In the genomic region with DNA sequence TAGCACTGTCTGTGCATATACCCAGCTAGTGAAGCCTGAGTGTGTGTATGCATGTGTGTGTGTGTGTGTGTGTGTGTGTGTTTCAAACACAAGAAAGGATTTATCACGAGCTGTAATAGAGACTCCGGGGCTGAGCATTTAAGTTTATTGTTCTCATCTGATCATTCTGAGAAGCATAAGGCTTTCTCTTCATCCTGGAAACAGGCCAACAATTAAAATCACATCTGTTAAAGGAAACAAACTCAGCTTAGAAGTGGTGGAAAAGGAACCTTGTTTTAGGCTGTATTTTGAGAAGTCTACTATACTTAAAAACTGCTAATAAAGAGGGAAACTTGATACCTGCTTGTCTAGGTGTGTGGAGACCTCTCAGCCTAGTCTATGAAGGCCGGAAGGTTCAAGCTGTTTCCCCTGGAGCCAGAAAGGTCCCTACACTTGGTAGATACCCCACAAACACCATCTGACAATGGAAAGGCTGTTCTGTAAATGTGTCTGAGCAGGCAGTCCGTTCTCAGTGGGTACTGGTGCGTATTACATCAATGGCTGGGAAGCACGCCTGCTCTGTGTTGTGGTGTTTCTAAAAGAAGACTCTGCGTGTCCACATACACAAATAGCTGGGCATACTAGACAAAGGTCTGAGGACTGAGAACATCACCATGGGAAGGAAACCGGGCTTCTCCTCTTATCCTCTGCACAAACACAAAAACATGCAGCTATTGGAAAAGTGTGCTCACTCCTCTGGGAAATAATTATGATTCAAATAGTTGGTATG, we compare ENCODE assay signal across 7 mouse cellular contexts.
DNase-seq lines count a peak whose midpoint lies in the region; ATAC-seq and TF ChIP-seq lines count a peak whose summit lies in the region.

No protein-coding gene starts in this region.

- 38% methylated on average over 8 of the region's 8 CpGs for WGBS in lung, postnatal 0 days
- 47% methylated on average over 8 of the region's 8 CpGs for WGBS in forebrain, embryonic 13.5 days
- 53% methylated on average over 8 of the region's 8 CpGs for WGBS in hindbrain, embryonic 14.5 days
- WGBS in stomach, embryonic 15.5 days: 33% methylated on average over 8 of the region's 8 CpGs

- no peaks in the 10 kb centered on the region for H3K27me3 ChIP-seq in lung, postnatal 0 days (replicated peaks; ENCODE audit: insufficient read depth, low read length)
- H3K27me3 ChIP-seq in forebrain, embryonic 13.5 days: no peaks in the 10 kb centered on the region
- H3K27me3 ChIP-seq in hindbrain, embryonic 14.5 days (ENCODE audit: control insufficient read depth, insufficient read depth, low read length): no peaks in the 10 kb centered on the region
- H3K27me3 ChIP-seq in stomach, embryonic 15.5 days (replicated peaks): no peaks in the 10 kb centered on the region

- no peak overlapping the region for H3K9ac ChIP-seq in lung, postnatal 0 days (replicated peaks; ENCODE audit: low read depth)
- H3K9ac ChIP-seq in forebrain, embryonic 13.5 days: no peak overlapping the region
- no peak overlapping the region for H3K9ac ChIP-seq in hindbrain, embryonic 14.5 days
- no peak overlapping the region for H3K9ac ChIP-seq in stomach, embryonic 15.5 days

- no peak for TF ChIP-seq EP300 in lung, postnatal 0 days (IDR thresholded peaks at IDR 0.05)

- no peak for TF ChIP-seq CTCF in lung, postnatal 0 days (IDR thresholded peaks at IDR 0.05)
- TF ChIP-seq CTCF in left cerebral cortex, adult 2 months (IDR thresholded peaks at IDR 0.05): no peak

- 0 out of 2 replicates have a peak, but pooled peaks cover 3% of the 10 kb centered on the region for H3K4me1 ChIP-seq in lung, postnatal 0 days (ENCODE audit: insufficient read depth, low read depth, low read length)
- H3K4me1 ChIP-seq in forebrain, embryonic 13.5 days: peaks cover 30% of the 10 kb centered on the region
- peaks cover 30% of the 10 kb centered on the region for H3K4me1 ChIP-seq in hindbrain, embryonic 14.5 days (replicated peaks; ENCODE audit: control insufficient read depth, insufficient read depth, low read length)
- H3K4me1 ChIP-seq in stomach, embryonic 15.5 days: peaks cover 21% of the 10 kb centered on the region

- H3K27ac ChIP-seq in lung, postnatal 0 days (ENCODE audit: low read length): peak overlapping the region; percentile 71
- H3K27ac ChIP-seq in forebrain, embryonic 13.5 days: 0 out of 2 replicates have a peak overlapping the region, but pooled peaks have one; percentile 10
- peak overlapping the region; percentile 62 for H3K27ac ChIP-seq in hindbrain, embryonic 14.5 days
- peak overlapping the region; percentile 92 for H3K27ac ChIP-seq in stomach, embryonic 15.5 days
- H3K27ac ChIP-seq in left cerebral cortex, adult 2 months: no peak overlapping the region

- intact Hi-C loops in left cerebral cortex, adult 2 months (cut with DNase I): no loop called here

- no peaks in the 10 kb centered on the region for H3K9me3 ChIP-seq in lung, postnatal 0 days (ENCODE audit: low read length)
- H3K9me3 ChIP-seq in forebrain, embryonic 13.5 days (replicated peaks): no peaks in the 10 kb centered on the region
- no peaks in the 10 kb centered on the region for H3K9me3 ChIP-seq in hindbrain, embryonic 14.5 days (ENCODE audit: control insufficient read depth, low read length)
- H3K9me3 ChIP-seq in stomach, embryonic 15.5 days: no peaks in the 10 kb centered on the region

- no peak overlapping the region for H3K4me3 ChIP-seq in lung, postnatal 0 days (ENCODE audit: low read depth, low read length)
- no peak overlapping the region for H3K4me3 ChIP-seq in forebrain, embryonic 13.5 days
- no peak overlapping the region for H3K4me3 ChIP-seq in hindbrain, embryonic 14.5 days (replicated peaks; ENCODE audit: low read length)
- H3K4me3 ChIP-seq in stomach, embryonic 15.5 days (replicated peaks): no peak overlapping the region
- no peak overlapping the region for H3K4me3 ChIP-seq in left cerebral cortex, adult 2 months

- peak; percentile 32 for DNase-seq in lung, postnatal 0 days (ENCODE audit: low spot score)
- no peak for DNase-seq in lung, postnatal 25 days (ENCODE audit: low spot score)
- DNase-seq in hindbrain, embryonic 14.5 days (ENCODE audit: low spot score): no peak
- no peak for DNase-seq in adrenal gland, postnatal 25 days
- no peak for DNase-seq in left cerebral cortex, adult 2 months (ENCODE audit: extremely low spot score in 1 of 2, low spot score in 2 of 2)

- H3K36me3 ChIP-seq in lung, postnatal 0 days (ENCODE audit: insufficient read depth, low read length): no peaks in the 10 kb centered on the region
- no peaks in the 10 kb centered on the region for H3K36me3 ChIP-seq in forebrain, embryonic 13.5 days (ENCODE audit: poor library complexity, severe bottlenecking)
- no peaks in the 10 kb centered on the region for H3K36me3 ChIP-seq in hindbrain, embryonic 14.5 days (replicated peaks; ENCODE audit: control insufficient read depth, insufficient read depth)
- H3K36me3 ChIP-seq in stomach, embryonic 15.5 days: no peaks in the 10 kb centered on the region

- ATAC-seq in lung, postnatal 0 days: peak; percentile 69
- peak; percentile 52 for ATAC-seq in forebrain, embryonic 13.5 days
- ATAC-seq in hindbrain, embryonic 14.5 days (ENCODE audit: low FRiP score): 0 out of 2 replicates have a peak, but pooled peaks have one; percentile 22
- ATAC-seq in stomach, embryonic 15.5 days (ENCODE audit: insufficient read depth, low FRiP score, low read depth): peak; percentile 39; the same call in 1 of the 2 replicates

- H3K4me2 ChIP-seq in lung, postnatal 0 days (replicated peaks; ENCODE audit: low read depth, low read length): no peak overlapping the region
- H3K4me2 ChIP-seq in forebrain, embryonic 13.5 days: no peak overlapping the region
- no peak overlapping the region for H3K4me2 ChIP-seq in hindbrain, embryonic 14.5 days (replicated peaks)
- peak overlapping the region; percentile 17; the same call in 1 of the 2 replicates for H3K4me2 ChIP-seq in stomach, embryonic 15.5 days
